Mouse (Mus musculus) layer of hippocampus, adult 6 months (tissue): ENCODE data around the gene Slc37a1. TPM values are rescaled to one million over a fixed set of nuclear protein-coding genes. Genes with fewer than 3 reads are reported as not detected.

Source experiments
- long read RNA-seq, 2 experiments: library from polyadenylated mRNA; unstranded; transcript quantifications; one replicate each; pipeline ENCODE4 v2.0.0; 2019 to 2020
- polyA plus RNA-seq: library from polyadenylated mRNA; unstranded; fragments of <200 nt; fragmentation: Nextera tagmentation; gene quantifications from 2 replicates; pipeline ENCODE4 v1.2.3, GENCODE M21; 2021

Slc37a1 gene
- 4.6 and 6.1 TPM in 2 replicates for polyA plus RNA-seq
- long read RNA-seq, experiment 1, partial matches to known transcripts: 1 of 3 reads
- long read RNA-seq, experiment 1, other reads (novel, unspliced or antisense): 0 of 3 reads
- long read RNA-seq, experiment 2, transcript Slc37a1-201 (20 exons, 3,389 nt): major isoform, 16 of 24 reads
- long read RNA-seq, experiment 2, partial matches to known transcripts: 2 of 24 reads
- long read RNA-seq, experiment 2, other reads (novel, unspliced or antisense): 5 of 24 reads

GRCm38 (mm10) chr17:31286492-31286891, at the start of gene Slc37a1:
Gene Slc37a1 (plus strand): TSS chr17:31286792.

GRCm38 (mm10) chr17:31276922-31277918, 9.4 kb upstream of the Slc37a1 start, which contains the start of gene Rsph1:
Gene Rsph1 (minus strand): TSS chr17:31277383.

GRCm38 (mm10) chr17:31385671-31386665, 99.4 kb downstream of the Slc37a1 start, which contains the start of gene Pde9a:
Gene Pde9a (plus strand): TSS chr17:31386210.

Other genes starting within 250 kb of the Slc37a1 start
- gene Abcg1, start 229.1 kb upstream of the Slc37a1 start, polyA plus RNA-seq: 61.0 and 75.7 TPM in 2 replicates
- gene Tff3, start 157.1 kb upstream of the Slc37a1 start, polyA plus RNA-seq: not detected in 2 replicates
- not detected in 2 replicates for gene Tff2, start 142.5 kb upstream of the Slc37a1 start, polyA plus RNA-seq
- not detected in 2 replicates for gene Tff1, start 121.5 kb upstream of the Slc37a1 start, polyA plus RNA-seq
- 0.06 TPM in 1 of 2 replicates, not detected in the other for gene Tmprss3, start 87.8 kb upstream of the Slc37a1 start, polyA plus RNA-seq
- gene Ubash3a, start 78.9 kb upstream of the Slc37a1 start, polyA plus RNA-seq: 0.58 and 0.65 TPM in 2 replicates
- 8.4 and 23.0 TPM in 2 replicates for gene Rsph1, start 9.4 kb upstream of the Slc37a1 start, polyA plus RNA-seq
- 7.4 and 8.1 TPM in 2 replicates for gene Pde9a, start 99.4 kb downstream of the Slc37a1 start, polyA plus RNA-seq
- 17.6 and 17.9 TPM in 2 replicates for gene Wdr4, start 233.2 kb downstream of the Slc37a1 start, polyA plus RNA-seq
- 884 and 1,016 TPM in 2 replicates for gene Ndufv3, start 233.3 kb downstream of the Slc37a1 start, polyA plus RNA-seq